Mouse (Mus musculus): ENCODE results near the gene Sox11.

- TF ChIP-seq CTCF (IDR thresholded peaks at IDR 0.05) (no peak), EP300 (IDR thresholded peaks at IDR 0.05; ENCODE audit: insufficient read depth, low read depth, low read length) (no peak)
Observed at GRCm38 (mm10) chr12:27370756-27371155, 28.4 kb upstream of the Sox11 start.

Data from heart, adult 2 months (tissue).